Mouse (Mus musculus) liver, embryonic 15.5 days (tissue): ENCODE results near the gene Batf. TPM values are rescaled to one million over a fixed set of nuclear protein-coding genes. Genes with fewer than 3 reads are reported as not detected.
"Not testable (repeated sequence)": the region's sequence is repeated elsewhere in the genome, so short reads cannot be mapped to it uniquely, and the experiment has no call there.

Experiments
- ATAC-seq: fragments of 200-750 bp; cut with Nextera tagmentation; 2 replicates; pipeline ENCODE4 v1.8.0; 2017; ENCODE audit warnings: moderate number of reproducible peaks, mild to moderate bottlenecking, moderate library complexity; ENCODE audit not compliant: insufficient read depth
- H3K27ac ChIP-seq: fragments of 300-500 bp; sonication (generic); replicated peaks from 2 replicates; pipeline ENCODE4 v1.5.1; 2015; ENCODE audit warnings: mild to moderate bottlenecking, inconsistent platforms
- H3K27me3 ChIP-seq: fragments of 300-500 bp; sonication (generic); 2 replicates; pipeline ENCODE4 v1.6.1; 2015; ENCODE audit warnings: mild to moderate bottlenecking, inconsistent platforms
- H3K36me3 ChIP-seq: fragments of 300-500 bp; sonication (generic); replicated peaks from 2 replicates; pipeline ENCODE4 v1.6.1; 2015; ENCODE audit warnings: moderate library complexity, mild to moderate bottlenecking, inconsistent platforms
- H3K4me1 ChIP-seq: fragments of 300-500 bp; sonication (generic); replicated peaks from 2 replicates; pipeline ENCODE4 v1.6.1; 2015; ENCODE audit warnings: inconsistent platforms
- H3K4me2 ChIP-seq: fragments of 300-500 bp; sonication (generic); 2 replicates; pipeline ENCODE4 v1.6.1; 2015; ENCODE audit warnings: moderate library complexity, mild to moderate bottlenecking, inconsistent platforms
- H3K4me3 ChIP-seq: fragments of 300-500 bp; sonication (generic); replicated peaks from 2 replicates; pipeline ENCODE4 v1.5.1; 2015; ENCODE audit warnings: mild to moderate bottlenecking, inconsistent platforms
- H3K9ac ChIP-seq: fragments of 300-500 bp; sonication (generic); 2 replicates; pipeline ENCODE4 v1.6.1; 2015; ENCODE audit warnings: moderate library complexity, mild to moderate bottlenecking, inconsistent platforms
- H3K9me3 ChIP-seq: fragments of 300-500 bp; sonication (generic); replicated peaks from 2 replicates; pipeline ENCODE4 v1.6.1; 2016; ENCODE audit warnings: inconsistent platforms
- WGBS: fragments of 180-500 bp; shearing (Covaris S2); methylation state at CpG from one replicate; pipeline ENCODE4 v1.1.7; 2015; ENCODE audit warnings: mixed read lengths; ENCODE audit not compliant: insufficient replicate concordance; 5-methylcytosine and 5-hydroxymethylcytosine counted together
- polyA plus RNA-seq: library from polyadenylated mRNA; unstranded; fragments of >200 nt; fragmentation: Nextera tagmentation; extraction: Ambion mirVana; gene quantifications from 2 replicates; pipeline ENCODE4 v1.2.1, GENCODE M21; 2015

Batf gene
- polyA plus RNA-seq, 1 experiment from 2014 or later, result 4.4 TPM

DNA sequence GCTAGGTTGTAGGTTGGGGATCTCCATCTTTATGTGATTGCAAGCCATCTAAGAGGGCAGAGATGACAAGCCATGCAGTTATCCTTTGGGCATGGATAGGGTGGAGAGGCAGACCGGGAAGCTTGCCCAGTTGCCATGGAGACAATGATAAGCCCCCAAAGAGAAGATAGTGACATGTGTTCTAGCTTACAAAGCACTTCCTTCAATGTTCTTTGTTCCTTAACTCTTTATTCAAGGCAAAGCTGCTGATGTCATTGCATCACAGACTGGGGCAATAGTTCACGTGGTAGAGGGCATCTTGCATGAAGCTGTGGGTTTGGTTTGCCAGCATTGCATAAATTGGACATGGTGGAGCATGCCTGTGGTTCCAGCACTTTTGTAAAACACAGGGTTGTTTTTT is 27.1 kb upstream of the Batf start:
- Histone ChIP-seq H3K4me1 (no peaks in the 10 kb centered on the region), H3K4me2 (no peak overlapping the region), H3K4me3 (no peak overlapping the region), H3K9ac (no peak overlapping the region), H3K9me3 (no peaks in the 10 kb centered on the region), H3K27ac (no peak overlapping the region), H3K27me3 (no peaks in the 10 kb centered on the region), H3K36me3 (no peaks in the 10 kb centered on the region)
- 11% methylated on average over 2 of the region's 2 CpGs for WGBS
- no peak for ATAC-seq

DNA sequence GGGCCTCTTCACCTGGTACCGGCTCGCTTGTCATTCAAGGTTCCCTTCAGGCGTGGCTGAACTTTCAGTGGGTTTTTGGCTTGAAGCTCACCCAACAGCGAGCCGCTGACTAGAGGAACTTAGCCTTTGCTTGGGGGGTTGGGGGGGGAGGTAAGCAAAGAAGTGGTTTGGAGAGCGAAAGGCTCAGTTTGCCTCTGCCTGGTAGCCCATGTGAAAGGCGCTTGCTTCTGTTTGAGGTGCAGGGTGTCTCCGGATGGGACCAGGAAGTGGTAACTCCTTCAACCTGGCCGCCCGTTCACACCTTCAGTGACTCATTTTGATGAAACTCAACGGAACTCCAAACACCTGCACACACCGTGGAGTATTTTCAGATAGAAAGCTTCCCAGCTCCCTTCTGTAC is 25.6 kb upstream of the Batf start:
- H3K27ac ChIP-seq, result no peak overlapping the region
- WGBS, result 59% methylated on average over 12 of the region's 12 CpGs
- ATAC-seq, result no peak
- H3K27me3 ChIP-seq, result peaks cover 3% of the 10 kb centered on the region; the same call in 1 of the 2 replicates
- H3K9ac ChIP-seq, result no peak overlapping the region
- no peak overlapping the region for H3K4me3 ChIP-seq
- H3K4me2 ChIP-seq, result no peak overlapping the region
- no peaks in the 10 kb centered on the region for H3K9me3 ChIP-seq
- no peaks in the 10 kb centered on the region for H3K4me1 ChIP-seq
- no peaks in the 10 kb centered on the region for H3K36me3 ChIP-seq

DNA sequence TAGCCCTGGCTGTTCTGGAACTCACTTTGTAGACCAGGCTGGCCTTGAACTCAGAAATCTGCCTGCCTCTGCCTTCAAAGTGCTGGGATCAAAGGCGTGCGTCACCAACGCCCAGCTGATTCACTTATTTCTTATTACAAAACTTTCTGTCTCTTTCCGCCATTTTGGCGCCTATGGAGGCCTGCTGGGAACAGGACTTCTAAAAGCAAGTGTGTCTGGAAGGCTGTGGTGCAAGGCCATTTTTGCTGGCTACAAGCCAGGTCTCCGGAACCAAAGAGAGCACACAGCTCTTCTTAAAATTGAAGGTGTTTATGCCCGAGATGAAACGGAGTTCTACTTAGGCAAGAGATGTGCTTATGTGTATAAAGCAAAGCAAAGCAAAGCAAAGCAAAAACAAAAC is 24.2 kb upstream of the Batf start:
- H3K36me3 ChIP-seq, H3K4me3 ChIP-seq, ATAC-seq, H3K27me3 ChIP-seq, H3K27ac ChIP-seq, H3K4me1 ChIP-seq, H3K9me3 ChIP-seq, H3K9ac ChIP-seq, H3K4me2 ChIP-seq: not testable (repeated sequence)
- WGBS, result 73% methylated on average over 8 of the region's 8 CpGs

DNA sequence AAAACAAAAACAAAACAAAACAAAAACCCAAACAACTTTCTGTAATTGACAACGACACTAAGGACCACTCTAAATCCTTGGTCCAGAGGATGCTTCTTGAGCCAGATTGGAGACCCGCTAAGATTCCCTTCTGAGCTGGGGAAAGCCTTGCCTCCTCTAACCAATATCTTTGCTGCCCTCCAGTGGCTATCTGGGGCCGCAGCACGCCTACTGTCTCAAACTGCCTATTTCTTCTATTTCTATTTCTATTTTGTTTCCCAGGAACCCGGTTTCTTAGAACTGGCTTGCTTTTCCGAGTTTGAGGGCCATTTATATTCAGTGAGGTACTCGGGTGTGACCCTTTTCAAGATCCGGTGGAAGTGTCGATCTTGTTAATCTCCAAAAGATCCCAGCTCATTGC is 23.6 kb upstream of the Batf start:
- H3K27ac ChIP-seq, result no peak overlapping the region
- H3K9ac ChIP-seq, result no peak overlapping the region
- ATAC-seq, result no peak
- no peaks in the 10 kb centered on the region for H3K9me3 ChIP-seq
- peaks cover 3% of the 10 kb centered on the region; the same call in 1 of the 2 replicates for H3K27me3 ChIP-seq
- H3K4me1 ChIP-seq, result no peaks in the 10 kb centered on the region
- no peaks in the 10 kb centered on the region for H3K36me3 ChIP-seq
- no peak overlapping the region for H3K4me2 ChIP-seq
- H3K4me3 ChIP-seq, result no peak overlapping the region
- 6% methylated on average over 9 of the region's 9 CpGs for WGBS

- Histone ChIP-seq H3K4me1 (no peaks in the 10 kb centered on the region), H3K27ac (no peak overlapping the region), H3K4me2 (no peak overlapping the region), H3K9ac (no peak overlapping the region), H3K27me3 (peaks cover 3% of the 10 kb centered on the region; the same call in 1 of the 2 replicates), H3K9me3 (no peaks in the 10 kb centered on the region), H3K4me3 (no peak overlapping the region), H3K36me3 (no peaks in the 10 kb centered on the region)
- ATAC-seq, result no peak
- WGBS, result 56% methylated on average over 8 of the region's 8 CpGs
These were observed 20.4 kb upstream of the Batf start for GRCm38 (mm10) chr12:85666112-85666511.

GRCm38 (mm10) chr12:85667071-85667470 is 19.4 kb upstream of the Batf start:
- Histone ChIP-seq H3K4me1 (no peaks in the 10 kb centered on the region), H3K27ac (no peak overlapping the region), H3K9me3 (no peaks in the 10 kb centered on the region), H3K27me3 (peaks cover 3% of the 10 kb centered on the region; the same call in 1 of the 2 replicates), H3K36me3 (no peaks in the 10 kb centered on the region), H3K4me2 (no peak overlapping the region), H3K4me3 (no peak overlapping the region), H3K9ac (no peak overlapping the region)
- 72% methylated on average over 7 of the region's 7 CpGs for WGBS
- ATAC-seq, result no peak

GRCm38 (mm10) chr12:85668696-85669095 is 17.8 kb upstream of the Batf start:
- Histone ChIP-seq H3K4me1 (no peaks in the 10 kb centered on the region), H3K27ac (no peak overlapping the region), H3K4me3 (no peak overlapping the region), H3K27me3 (peaks cover 3% of the 10 kb centered on the region; the same call in 1 of the 2 replicates), H3K36me3 (no peaks in the 10 kb centered on the region), H3K9ac (no peak overlapping the region), H3K4me2 (no peak overlapping the region), H3K9me3 (no peaks in the 10 kb centered on the region)
- no peak for ATAC-seq
- WGBS, result 57% methylated on average over 3 of the region's 3 CpGs

DNA sequence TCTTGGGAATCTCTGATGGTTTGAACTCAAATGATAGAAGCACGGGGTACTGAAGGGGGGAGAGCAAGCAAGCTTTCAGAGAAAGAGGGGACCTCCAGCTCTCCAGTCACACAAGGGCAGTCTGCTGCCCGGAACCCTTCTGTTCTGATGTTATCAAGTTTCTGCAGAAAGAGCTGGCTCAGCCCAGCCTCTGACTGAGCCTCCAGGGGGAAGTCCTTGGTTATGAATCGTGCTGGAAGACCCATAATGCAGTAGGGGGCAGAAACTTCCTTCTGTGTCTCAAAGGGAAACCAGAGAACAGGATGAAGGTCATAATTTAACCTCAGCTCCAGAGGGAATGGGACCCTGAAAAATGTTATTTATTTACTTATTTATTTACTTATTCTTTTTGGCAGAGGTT is 16.4 kb upstream of the Batf start:
- Histone ChIP-seq H3K4me3 (no peak overlapping the region), H3K4me1 (no peaks in the 10 kb centered on the region), H3K9ac (no peak overlapping the region), H3K9me3 (no peaks in the 10 kb centered on the region), H3K27me3 (peaks cover 3% of the 10 kb centered on the region; the same call in 1 of the 2 replicates), H3K27ac (no peak overlapping the region), H3K4me2 (no peak overlapping the region), H3K36me3 (no peaks in the 10 kb centered on the region)
- WGBS, result 20% methylated on average over 3 of the region's 3 CpGs
- no peak for ATAC-seq

DNA sequence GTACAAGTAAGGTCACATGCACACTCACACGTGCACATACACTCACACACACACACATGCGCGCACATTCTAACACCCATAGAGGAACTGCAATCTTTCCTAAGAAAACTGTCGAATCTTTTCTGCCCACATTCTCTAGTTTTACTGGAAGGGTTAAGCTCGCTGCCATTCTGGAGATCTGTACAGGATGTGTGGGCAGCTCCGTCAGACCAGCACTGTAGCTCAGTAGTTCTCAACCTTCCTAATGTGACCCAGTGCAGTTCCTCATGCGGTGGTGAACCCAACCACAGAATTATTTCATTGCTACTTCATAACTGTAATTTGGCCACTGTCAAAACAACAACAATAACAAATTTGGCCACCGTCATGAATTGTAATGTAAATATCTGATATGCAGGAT is 12.6 kb upstream of the Batf start:
- Histone ChIP-seq H3K27ac (no peak overlapping the region), H3K9me3 (no peaks in the 10 kb centered on the region), H3K4me2 (no peak overlapping the region), H3K27me3 (no peaks in the 10 kb centered on the region), H3K36me3 (no peaks in the 10 kb centered on the region), H3K4me3 (no peak overlapping the region), H3K9ac (no peak overlapping the region), H3K4me1 (no peaks in the 10 kb centered on the region)
- WGBS, result 48% methylated on average over 8 of the region's 8 CpGs
- ATAC-seq, result no peak

- 66% methylated on average over 5 of the region's 5 CpGs for WGBS
- Histone ChIP-seq H3K27ac (no peak overlapping the region), H3K4me2 (no peak overlapping the region), H3K27me3 (no peaks in the 10 kb centered on the region), H3K4me1 (no peaks in the 10 kb centered on the region), H3K36me3 (no peaks in the 10 kb centered on the region), H3K9me3 (no peaks in the 10 kb centered on the region), H3K4me3 (no peak overlapping the region), H3K9ac (no peak overlapping the region)
- no peak for ATAC-seq
These were observed 7.4 kb upstream of the Batf start for GRCm38 (mm10) chr12:85679117-85679516.

- no peak overlapping the region for H3K4me2 ChIP-seq
- H3K27me3 ChIP-seq, result no peaks in the 10 kb centered on the region
- H3K4me3 ChIP-seq, result no peak overlapping the region
- no peak overlapping the region for H3K27ac ChIP-seq
- H3K4me1 ChIP-seq, result no peaks in the 10 kb centered on the region
- H3K36me3 ChIP-seq, result no peaks in the 10 kb centered on the region
- no peak overlapping the region for H3K9ac ChIP-seq
- no peak for ATAC-seq
- no peaks in the 10 kb centered on the region for H3K9me3 ChIP-seq
- 38% methylated on average over 1 of the region's 2 CpGs for WGBS
These were observed 6.7 kb upstream of the Batf start for GRCm38 (mm10) chr12:85679808-85680207.

- H3K4me3 ChIP-seq, result no peak overlapping the region
- 32% methylated on average over 2 of the region's 2 CpGs for WGBS
- no peaks in the 10 kb centered on the region for H3K4me1 ChIP-seq
- H3K9ac ChIP-seq, result no peak overlapping the region
- H3K9me3 ChIP-seq, result no peaks in the 10 kb centered on the region
- ATAC-seq, result no peak
- no peaks in the 10 kb centered on the region for H3K36me3 ChIP-seq
- no peaks in the 10 kb centered on the region for H3K27me3 ChIP-seq
- no peak overlapping the region for H3K4me2 ChIP-seq
- no peak overlapping the region for H3K27ac ChIP-seq
These were observed 4.1 kb upstream of the Batf start for GRCm38 (mm10) chr12:85682328-85682727.
